ENCODE assay signal across 11 mouse cellular contexts in genomic region chr6:100802381-100803083, GRCm38 (mm10). TPM values are rescaled to one million over a fixed set of nuclear protein-coding genes. Genes with fewer than 3 reads are reported as not detected.
A peak's percentile ranks its signal among the peaks of the same experiment; 100 is the strongest.
DNase-seq lines count a peak whose midpoint lies in the region.
"Had no signal": no experiment of that assay in that cellular context is flagged by ENCODE, and none has a peak within 500 bp of the region (broad histone marks: within the 10 kb centered on the region; RNA-seq: fewer than 3 reads in every experiment).

No protein-coding gene starts in this region.

- peak; percentile 26 for DNase-seq in embryo, embryonic 10 days (ENCODE audit: low spot score)
- no peak for DNase-seq in embryo, embryonic 9.5 days (ENCODE audit: extremely low spot score)
- DNase-seq in ovary, postnatal 36 days (ENCODE audit: low spot score): peak; percentile 11
- no peak for DNase-seq in ovary, adult 18-20 months (ENCODE audit: low spot score)
- peak; percentile 27 to 31 for DNase-seq in heart, postnatal 10 days
- peak; percentile 50 for DNase-seq in mesoderm, embryonic 11.5 days (ENCODE audit: low read depth, low spot score)
- DNase-seq in spleen, postnatal 10 days (ENCODE audit: low spot score in 2 of 2): no peak
- DNase-seq in left cerebral cortex, adult 8-10 months (ENCODE audit: low spot score in 2 of 2): no peak
- DNase-seq: liver, postnatal 0 days; retina, postnatal 1 day; thymus, adult 2 months had no signal

- intact Hi-C loops in heart, postnatal 10 days (cut with DNase I): no loop called here

RNA-seq across cellular contexts. Expression of gene Ppp4r2, which starts 30.9 kb away (rescaled TPM):
- 10 to 100 TPM; 56.5 to 62.8 TPM for total RNA-seq in heart, postnatal 10 days (2021)
- 10 to 100 TPM; 69.1 to 80.0 (median 76.0) TPM for total RNA-seq in left cerebral cortex, adult 8-10 months (2022)

Comparison
In these comparisons a context has a peak if more than half of its experiments do, and no peak if none do; other contexts are left out.
1. DNase-seq: peak in embryo, embryonic 10 days (single experiment), ovary, postnatal 36 days (single experiment), heart, postnatal 10 days (2 of 2) and mesoderm, embryonic 11.5 days (single experiment); none in embryo, embryonic 9.5 days (single experiment), ovary, adult 18-20 months (single experiment), spleen, postnatal 10 days (0 of 2) and left cerebral cortex, adult 8-10 months (0 of 2).